Mouse (Mus musculus) thymus, postnatal 14 days (tissue): ENCODE measurements around the gene Tbk1.

Experiments
- DNase-seq: peaks from one replicate; pipeline ENCODE4 v3.0.0; 2021

Tbk1 gene

DNA sequence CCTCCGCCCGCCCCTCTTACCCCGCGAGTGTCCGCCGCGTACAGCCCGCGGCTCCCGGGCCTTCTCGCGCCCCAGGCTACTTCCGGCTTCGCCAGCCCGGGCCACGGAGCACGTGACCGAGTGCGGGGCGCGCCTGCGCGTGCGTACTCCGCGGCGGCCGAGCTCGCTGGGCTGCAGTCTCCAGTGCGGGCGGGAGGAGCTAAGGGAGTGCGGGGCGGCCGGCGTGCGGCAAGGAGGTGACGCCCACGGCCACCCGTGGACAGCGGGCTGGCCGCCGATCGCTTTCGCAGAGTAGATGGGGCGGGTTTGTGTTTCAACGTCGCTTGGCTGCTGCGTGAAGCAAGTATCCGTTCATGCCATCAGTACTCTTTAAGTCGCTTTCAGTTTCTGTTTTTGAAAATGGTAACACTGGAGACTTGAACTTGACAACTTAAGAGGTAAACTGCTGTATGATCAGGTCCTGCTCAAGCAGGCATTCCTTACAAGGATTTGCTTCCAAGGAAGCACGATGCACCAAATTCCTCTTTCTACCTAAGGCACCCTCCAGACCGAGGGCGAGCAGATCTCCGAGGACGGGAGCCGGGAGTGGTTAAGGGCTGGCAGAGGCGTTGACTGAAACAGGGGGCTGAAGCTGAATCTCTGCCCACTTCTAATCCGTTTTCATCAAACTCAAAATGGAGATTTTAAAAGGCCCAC is at the start of gene Tbk1:
Gene Tbk1, minus strand, starts transcription at position 113 of the 696 bp plus-strand sequence.
- peak; percentile 94 for DNase-seq

DNA sequence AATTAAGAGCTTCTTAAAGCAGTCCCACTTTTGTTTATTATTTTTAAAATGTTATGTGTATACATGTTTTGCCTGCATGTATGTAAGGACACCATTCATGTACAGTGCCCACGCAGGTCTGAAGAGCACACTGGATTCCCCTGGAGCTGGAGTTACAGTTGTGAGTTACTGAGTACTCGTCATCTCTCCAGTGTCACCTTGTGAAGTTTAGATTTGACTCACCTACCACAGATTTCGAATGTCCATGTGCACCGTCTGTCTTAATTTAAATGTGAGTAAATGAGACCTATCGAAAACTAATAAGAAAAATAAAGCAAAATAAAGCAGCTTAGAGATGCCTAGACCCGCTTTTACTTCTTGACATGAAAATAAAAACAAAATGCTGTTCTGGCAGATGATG is 49.7 kb upstream of the Tbk1 start:
- no peak for DNase-seq

DNA sequence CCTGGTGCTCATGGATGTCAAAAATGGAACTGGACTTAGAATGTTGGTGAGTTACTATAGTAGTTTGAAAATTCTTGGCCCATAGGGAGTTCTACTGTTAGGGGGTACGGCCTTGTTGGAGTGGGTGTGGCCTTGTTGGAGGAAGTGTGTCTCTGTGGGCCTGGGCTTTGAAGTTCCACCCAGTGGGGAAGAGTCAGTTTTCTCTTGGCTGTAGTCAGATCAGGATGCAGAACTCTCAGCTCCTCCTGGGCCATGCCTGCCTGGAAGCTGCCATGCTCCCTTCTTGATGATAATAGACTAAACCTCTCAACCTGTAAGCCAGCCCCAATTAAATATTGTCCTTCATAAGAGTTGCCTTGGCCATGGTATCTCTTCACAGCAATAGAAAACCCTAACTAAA is 47.6 kb upstream of the Tbk1 start:
- DNase-seq: no peak

DNA sequence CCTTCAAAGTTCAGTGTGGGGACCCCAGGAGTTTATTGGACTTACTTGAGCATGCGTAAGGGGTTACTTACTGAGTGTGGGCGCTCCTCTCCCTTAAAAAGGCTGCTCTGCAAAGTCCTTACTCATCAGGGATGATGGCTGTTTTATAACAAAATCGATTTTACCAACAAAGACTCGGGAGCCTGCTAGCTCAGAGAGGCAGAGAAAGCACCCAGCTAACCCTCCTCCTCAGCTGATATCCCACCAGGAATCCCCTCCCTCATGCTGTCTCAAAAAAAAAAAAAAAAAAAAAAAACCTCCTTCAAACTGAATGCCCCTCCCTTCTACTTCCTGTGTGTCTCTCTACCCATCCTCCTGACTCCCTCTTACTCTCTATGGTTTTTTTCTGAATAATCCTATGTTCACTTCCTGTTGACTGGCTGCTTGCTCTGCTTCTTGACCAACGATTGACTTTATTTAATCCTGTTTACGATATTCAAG is 42.0 kb upstream of the Tbk1 start:
- no peak for DNase-seq

DNA sequence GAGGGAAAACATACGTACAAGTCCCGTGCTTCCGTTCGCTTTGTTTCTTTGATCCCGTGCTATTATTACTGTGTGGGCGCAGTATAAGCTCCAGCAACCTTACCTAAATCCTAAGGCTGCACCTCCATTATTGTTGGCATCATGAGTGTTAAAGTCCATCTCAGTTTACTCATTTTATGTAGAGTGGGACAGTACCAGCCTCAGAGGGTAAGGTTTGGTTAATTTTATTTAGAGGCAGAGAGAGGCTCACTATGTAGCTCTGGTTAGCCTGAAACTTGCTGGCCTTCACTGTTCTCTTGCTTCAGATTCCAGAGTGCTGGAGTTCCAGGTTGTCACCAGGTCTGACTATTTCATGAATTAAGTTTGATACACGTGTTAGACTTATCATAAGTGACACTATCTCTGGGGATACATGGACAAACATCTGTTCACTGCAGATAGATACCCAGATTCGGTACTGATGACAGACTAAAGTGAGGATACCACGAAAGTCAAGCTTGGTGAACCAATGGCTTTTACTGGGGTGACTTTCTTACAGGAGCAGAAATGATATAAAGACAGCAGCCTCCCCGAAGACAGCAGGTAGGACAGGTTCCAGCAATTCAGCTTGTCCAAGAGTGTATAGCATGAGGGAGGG is 40.7 kb upstream of the Tbk1 start:
- no peak for DNase-seq

DNA sequence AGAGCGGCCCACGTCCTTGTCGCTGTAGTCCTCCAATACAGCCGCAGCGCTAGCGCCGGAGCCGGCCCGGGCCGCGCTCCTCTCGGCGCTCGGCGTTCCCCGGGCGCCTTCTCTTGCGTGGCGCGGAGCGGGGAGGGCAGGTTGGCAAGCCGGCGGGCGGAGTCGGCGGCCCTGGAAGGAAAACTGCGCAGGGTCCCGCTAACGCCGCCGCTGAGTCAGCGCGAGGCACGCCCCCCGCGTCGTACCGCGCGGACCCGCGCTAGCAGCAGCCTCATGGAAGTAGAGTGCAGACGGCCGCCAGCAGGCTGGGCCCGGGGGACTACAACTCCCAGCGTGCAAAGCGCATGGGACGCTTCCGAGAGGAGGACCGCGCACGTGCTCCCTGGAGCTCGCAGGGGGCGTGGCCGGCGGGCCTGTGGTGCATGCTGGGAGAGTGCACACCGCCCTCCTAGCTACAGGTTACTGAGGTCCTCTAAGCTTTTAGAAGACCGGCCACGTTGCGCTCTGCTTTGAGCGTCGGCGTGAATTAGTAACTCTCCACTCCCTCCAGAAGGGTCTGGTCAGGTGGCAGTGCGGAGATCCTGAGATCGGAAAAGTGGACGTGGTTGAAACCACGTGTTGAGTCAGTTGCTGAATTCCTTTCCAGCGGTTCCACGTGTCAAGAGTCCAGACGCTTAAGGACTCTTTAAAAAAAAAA is 39.7 kb upstream of the Tbk1 start, which contains the start of gene Xpot:
Gene Xpot, minus strand, starts transcription at position 147 of the 697 bp plus-strand sequence.
- DNase-seq: peak; percentile 99

DNA sequence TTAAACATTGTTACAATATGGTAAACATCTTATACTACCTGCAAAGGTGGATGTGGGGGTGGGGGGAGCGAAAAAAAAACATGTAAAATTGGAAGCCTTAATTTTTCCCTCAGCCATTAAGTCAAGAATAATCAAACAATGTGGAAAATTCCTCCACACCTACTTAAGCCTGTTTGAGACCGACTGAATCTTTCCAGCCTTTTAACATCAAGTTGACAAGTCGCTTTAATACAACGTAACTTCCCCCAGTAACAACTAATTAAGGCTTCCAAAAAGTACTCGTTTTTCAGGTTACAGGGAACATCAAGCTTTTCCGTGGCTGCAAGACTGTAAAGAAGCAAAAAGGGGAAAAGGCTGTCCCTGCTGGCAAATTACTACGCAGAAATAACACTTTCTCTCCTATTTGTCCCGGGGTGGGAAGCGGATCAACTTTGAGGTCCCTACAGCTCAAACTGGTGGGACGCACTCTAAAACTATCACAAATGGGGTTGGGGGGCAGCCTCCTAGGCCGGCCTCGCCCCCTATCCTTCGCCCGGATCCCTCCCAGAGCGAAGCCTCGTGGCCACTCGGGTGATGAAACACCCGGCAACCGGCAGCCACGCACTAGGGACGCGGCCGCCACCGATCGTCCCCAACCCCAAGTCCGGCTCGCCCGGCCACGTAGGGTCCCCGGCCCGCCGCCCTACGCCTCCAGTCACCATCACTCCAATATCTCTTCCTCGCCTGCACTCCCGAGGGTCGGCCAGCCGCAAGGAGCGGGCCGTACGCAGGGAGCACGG is 39.0 kb upstream of the Tbk1 start:
- DNase-seq: no peak

DNA sequence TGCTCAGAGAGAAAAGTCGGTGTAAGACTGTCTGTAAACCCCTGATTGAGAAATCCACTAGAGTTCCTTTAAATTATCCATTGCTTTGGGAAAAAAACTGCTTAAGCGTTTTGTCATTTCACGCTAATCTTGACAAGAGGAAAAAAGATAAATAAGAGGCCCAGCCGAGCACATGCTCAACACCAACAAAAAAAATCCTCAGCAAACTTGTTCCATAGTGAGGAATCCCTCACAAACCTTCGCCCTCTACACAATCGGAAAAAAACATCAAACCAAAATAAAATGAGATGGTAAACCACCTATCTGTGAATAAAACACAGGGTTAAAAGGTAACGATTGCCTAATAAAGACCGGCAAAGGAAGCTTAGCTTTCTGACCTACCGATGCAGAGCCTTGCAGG is 38.4 kb upstream of the Tbk1 start:
- no peak for DNase-seq

DNA sequence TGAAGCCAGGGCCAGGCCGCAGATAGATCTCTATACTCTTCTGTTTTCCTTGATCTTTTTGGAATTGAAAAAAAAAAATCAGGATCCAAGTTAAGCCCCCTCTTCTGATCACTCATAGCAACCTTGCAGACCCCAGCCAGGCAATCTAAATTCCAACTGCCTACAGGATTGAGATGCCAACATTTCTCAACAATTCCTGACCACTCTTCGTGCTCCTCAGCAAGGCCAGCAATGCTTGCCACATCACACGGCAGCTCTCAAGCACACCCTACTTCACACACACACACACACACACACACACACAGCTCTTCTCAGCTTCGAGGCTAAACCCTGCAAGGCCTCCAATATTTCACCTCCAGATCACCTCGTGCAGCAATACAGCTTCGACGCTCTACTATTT is 37.1 kb upstream of the Tbk1 start:
- DNase-seq: no peak

DNA sequence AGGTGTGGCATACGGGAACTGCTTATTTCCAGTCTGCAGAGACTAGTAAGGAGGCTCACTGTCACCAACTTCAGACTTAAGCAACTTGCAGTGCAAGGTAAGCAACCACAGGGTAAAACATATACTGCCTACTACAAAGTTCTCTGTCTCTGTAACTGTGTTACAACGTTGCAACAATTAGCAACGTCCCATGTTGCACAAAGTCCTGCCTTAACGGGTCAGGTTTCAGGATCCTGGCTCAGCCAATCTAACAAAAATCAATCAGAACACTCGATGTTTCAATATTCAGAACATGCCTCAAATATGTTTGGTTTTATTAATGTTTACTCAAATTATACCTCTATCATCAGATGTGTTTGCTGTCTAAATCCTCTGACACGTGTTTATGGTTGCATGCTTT is 35.8 kb upstream of the Tbk1 start:
- DNase-seq: no peak

DNA sequence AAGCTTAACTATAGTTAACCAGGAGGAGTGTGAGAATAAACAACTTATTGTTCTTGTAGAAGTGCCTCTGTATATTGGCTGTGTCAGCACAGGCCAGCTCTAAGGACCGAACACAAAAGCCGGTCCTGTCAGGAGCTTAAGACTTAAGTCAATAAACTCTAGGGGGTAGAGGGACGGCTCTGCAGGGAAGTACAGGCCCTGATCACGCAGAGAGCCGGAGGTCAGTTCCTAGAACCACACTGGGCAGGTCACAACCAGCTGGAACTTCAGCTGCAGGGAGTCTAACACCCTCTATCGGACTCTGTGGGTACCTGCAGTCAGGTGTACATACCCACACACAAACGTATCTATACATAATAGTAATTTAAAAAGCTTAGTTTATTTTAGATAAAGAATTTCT is 29.3 kb upstream of the Tbk1 start:
- no peak for DNase-seq

DNA sequence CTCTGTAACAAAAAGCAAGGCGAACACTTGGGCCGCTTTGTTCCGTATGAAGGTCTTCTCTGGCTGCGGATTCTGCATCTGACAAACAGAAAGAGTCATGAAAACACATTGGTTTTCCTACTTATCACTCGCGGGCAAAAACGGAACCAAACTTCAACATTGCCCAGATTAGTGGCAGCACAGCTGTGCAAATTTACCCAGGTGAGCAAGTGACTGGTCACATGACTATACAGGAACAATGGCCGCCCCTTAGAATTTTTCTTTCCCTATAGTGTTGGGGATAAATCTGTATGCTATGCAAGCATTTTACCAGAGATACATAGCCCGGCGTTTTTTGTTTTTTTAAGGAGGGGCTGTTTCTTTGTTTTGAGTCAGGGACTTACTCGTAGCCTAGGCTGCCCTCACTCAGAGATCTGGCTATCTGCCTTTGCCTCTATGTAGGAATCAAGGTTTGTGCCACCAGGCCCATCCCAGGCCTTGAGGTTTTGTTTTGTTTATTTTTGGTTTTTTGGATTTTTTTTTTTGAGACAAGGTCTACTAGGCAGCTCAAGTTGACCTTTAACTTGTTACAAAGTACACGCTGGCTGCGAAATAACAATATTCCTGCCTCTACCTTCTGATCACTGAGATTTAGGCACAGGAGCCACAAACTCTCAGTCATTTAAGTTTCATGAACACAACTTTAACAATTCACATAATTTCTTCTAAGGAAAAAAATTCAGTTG is 28.7 kb upstream of the Tbk1 start:
- no peak for DNase-seq

DNA sequence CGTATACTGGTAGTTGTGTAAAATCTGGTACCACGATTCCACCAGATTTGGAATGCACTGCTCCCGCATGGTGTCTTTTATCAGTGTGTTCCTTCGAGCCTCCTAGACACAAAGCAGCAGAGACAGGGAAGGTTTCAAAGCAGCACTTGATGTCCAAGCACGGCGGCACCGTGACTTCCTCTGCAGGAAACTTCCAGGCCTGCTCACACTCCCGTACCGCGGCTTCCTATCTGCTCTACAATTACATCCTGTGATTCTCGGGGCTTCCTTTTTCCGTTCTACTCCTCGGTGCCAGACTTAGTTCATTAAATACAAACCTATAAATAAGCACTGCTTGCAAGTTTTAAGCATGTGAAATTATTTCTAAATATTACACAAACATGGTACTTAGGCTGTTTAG is 27.0 kb upstream of the Tbk1 start:
- DNase-seq: no peak

DNA sequence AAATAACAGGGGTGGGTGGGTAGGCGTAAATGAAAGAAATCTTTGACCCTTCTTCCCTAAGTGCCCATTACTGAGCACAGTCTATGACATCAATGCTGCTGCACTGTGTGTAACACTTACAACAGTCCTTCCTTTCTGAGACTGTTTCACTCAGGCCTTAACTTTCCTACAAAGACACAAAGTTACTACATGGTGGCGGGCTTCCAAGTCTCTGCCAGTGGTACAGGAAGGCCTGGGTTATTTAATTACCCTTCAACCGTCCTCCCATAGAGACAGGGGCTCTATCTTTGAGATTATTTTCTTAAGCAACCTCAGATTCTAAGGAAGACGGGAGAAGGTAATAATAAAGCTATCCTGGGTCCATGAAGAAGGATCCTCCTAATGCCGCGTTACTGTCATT is 25.9 kb upstream of the Tbk1 start:
- DNase-seq: no peak

DNA sequence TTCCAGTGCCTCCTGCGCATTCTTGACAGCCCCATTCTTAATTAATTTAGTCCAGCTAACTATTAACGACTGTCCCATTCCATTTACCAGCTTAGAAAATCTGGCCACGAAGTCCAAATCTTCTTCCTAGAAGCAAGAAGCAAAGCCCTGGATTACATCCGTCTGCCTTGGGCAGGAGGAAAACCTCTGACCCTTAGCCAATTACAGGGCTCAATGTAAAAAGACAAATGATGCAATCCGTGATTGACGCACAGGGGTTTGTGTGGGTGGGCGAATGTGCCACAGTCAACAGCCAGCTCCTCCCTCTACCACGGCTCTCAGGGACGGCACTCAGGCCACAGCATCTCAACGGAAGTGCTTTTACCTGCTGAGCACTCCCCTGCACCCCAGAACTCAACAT is 25.0 kb upstream of the Tbk1 start:
- DNase-seq: no peak

DNA sequence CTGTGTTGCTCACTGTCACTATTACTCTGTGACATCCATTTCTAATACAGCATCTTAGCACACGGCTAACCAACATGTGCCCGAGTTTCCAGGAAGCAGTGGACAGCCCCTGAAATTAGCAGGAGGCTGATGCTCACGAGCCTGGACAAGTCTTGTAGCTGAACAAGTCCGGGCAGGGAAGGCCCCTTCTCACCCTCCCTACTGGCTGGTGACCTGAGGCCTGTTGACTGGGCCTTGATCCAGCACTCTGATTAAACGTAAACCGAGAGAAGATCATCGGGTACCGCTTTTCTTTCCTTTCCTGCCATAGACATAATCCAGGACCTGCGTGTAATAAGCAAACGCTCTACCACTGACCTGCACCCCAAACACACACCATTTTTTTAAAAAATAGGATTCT is 21.6 kb upstream of the Tbk1 start:
- DNase-seq: no peak

DNA sequence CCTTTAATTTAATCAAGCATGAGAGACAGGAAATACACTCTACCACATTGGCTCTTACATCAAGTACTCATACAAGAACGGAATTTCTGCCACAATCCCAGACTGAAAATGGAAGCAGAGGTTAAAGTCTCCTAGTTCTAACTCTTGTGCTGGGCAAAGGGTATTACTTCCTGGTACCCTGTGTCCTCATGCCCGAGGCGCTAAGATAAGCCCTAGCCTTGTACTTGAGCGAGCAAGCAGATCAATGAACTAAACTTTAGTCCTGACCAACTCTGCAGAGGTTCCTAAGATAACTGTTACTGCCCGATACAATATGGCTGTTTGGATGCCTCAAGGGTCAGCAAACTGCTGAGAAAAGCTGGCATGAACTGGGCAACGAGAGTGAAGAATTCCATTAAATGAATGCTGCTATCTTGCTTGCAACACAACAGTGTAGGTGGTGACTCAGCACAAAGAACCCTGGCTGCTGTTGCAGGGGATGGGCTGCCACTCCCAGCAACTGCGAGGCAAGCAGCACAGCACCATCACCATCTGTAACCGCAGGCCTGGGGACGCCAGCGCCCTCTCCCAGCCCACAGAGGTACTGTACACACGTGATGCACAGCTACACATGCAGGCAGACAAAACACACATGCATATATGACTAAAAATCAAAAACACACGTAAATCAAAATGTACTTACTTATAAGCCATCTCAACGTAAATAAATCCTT is 18.2 kb upstream of the Tbk1 start:
- DNase-seq: no peak

DNA sequence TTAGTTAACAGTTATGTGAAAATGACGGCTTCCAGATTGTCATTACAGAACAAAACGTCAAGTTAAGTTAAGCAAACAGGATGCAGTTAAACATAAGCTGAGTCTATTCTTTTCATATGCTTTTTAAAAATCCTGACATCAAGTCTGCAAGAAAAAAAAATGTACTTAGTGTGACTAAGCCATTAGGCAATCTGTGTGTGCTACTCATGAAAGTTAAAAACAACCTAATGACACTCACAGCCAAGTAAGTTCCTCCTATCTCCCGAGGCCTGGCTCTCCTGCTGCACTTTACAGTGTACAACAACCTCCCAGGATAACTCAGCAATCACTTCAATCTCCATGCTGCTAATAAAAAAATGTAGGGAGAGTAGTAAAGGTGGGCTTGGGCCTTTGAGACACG is 17.0 kb upstream of the Tbk1 start:
- DNase-seq: no peak

DNA sequence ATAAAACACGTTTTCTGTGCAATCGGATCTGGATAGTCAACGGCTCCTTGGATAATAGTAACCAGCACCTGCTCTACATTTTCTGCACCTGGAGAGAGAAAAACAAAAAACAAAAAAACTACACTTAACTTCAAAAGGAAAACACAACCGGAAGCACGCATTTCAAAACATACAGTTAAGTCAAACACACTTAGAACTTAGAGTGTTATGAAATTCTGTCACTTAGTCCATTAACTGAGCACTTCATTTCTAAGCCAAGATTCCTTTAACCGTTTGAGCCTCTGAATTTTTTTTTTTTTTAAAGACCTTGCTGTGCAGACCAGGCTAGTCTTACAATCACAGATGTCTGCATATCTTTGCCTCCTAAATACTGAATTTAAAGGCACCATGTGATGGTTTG is 14.7 kb upstream of the Tbk1 start:
- DNase-seq: no peak

DNA sequence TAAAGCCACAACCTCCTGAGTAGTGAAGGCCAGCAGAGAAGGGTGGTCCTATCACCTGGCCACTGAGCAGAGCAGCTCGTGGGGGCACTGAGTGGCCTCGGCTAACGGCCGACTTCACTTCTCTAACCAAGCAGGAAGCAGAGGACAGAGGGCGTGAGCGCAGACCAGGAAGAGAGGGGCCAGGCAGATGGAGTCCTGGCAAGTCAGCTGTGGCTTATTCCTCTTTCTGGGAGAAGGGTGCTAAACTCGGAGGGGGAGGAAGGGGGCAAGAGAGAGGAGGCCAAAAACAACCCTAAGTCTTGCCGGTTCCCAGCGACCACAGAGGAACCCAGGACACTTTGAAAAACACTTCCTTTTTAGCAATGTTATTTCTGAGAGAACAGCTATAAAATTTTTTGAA is 10.0 kb upstream of the Tbk1 start:
- no peak for DNase-seq

DNA sequence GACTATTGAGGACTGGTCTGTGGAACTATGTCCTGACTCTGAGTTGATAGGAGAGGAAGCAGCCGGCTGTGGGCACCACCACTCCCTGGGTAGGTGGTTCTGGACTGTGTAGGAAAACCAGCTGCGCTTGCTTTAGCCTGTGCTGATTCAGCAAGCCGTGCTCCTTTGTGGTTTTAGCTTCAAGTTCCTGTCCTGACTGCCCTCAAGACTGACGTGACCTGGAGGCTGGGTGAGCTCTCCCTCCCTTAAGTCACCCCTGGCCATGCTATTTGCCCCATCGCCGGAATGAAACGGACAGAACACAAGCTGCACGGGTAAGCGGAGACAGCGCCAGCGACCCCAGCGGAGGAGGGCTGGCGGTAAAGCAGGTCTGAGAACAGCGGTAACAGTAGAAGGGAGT is 4.5 kb upstream of the Tbk1 start:
- no peak for DNase-seq

DNA sequence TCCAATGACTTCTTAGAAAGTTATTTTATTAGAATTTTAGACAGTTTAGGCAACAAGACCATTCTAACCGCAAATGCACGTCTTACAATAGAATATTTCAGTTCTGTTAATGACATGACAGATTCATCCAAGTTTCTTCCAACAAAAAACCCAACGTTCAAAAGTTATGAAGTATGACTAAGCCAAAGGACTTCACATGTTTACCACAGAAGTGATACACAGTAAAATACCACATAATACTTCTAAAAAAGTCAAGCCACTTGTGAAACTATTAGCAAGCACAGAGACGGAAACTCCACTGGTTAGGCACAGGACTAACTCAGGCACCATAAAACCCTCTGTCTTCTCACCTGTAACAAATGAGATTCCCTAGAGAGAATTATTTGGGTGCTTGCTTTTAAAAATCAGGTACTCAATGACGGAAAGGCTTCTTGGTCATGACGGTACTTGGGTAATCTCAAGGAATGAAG is 819 bp upstream of the Tbk1 start:
- DNase-seq: no peak
